Mouse (Mus musculus): ENCODE measurements around the gene Astn2. TPM values are rescaled to one million over a fixed set of nuclear protein-coding genes. Genes with fewer than 3 reads are reported as not detected.

The Astn2 gene
- total RNA-seq, 2 experiments from 2014 or later = 0.72 to 0.81 TPM

GRCm38 (mm10) chr4:66314806-66315484, 89.5 kb downstream of the Astn2 start:
- DNase-seq = no peak
- intact Hi-C loops (cut with DNase I) = no loop called here

GRCm38 (mm10) chr4:66312733-66313132, 91.7 kb downstream of the Astn2 start:
- intact Hi-C loops (cut with DNase I) = no loop called here
- no peak for DNase-seq

- intact Hi-C loops (cut with DNase I) = no loop called here
- DNase-seq = no peak
Observed at GRCm38 (mm10) chr4:66310315-66311020, 93.9 kb downstream of the Astn2 start.

- intact Hi-C loops (cut with DNase I) = no loop called here
- DNase-seq = no peak
Observed at GRCm38 (mm10) chr4:66306377-66306776, 98.0 kb downstream of the Astn2 start.

GRCm38 (mm10) chr4:66302686-66303310, 101.6 kb downstream of the Astn2 start:
- intact Hi-C loops (cut with DNase I) = no loop called here
- DNase-seq = no peak

GRCm38 (mm10) chr4:66285034-66285433, 119.4 kb downstream of the Astn2 start:
- no peak for DNase-seq
- intact Hi-C loops (cut with DNase I) = no loop called here

GRCm38 (mm10) chr4:66276096-66276495, 128.3 kb downstream of the Astn2 start:
- intact Hi-C loops (cut with DNase I) = no loop called here
- no peak for DNase-seq

- no peak for DNase-seq
- intact Hi-C loops (cut with DNase I) = no loop called here
Observed at GRCm38 (mm10) chr4:66271550-66272117, 132.8 kb downstream of the Astn2 start.

- intact Hi-C loops (cut with DNase I) = no loop called here
- no peak for DNase-seq
Observed at GRCm38 (mm10) chr4:66264031-66264430, 140.4 kb downstream of the Astn2 start.

- no peak for DNase-seq
- intact Hi-C loops (cut with DNase I) = no loop called here
Observed at GRCm38 (mm10) chr4:66261276-66261675, 143.1 kb downstream of the Astn2 start.

GRCm38 (mm10) chr4:66258905-66259304, 145.5 kb downstream of the Astn2 start:
- intact Hi-C loops (cut with DNase I) = no loop called here
- no peak for DNase-seq

GRCm38 (mm10) chr4:66254695-66255492, 149.5 kb downstream of the Astn2 start:
- DNase-seq = no peak
- intact Hi-C loops (cut with DNase I) = no loop called here

GRCm38 (mm10) chr4:66248521-66248920, 155.9 kb downstream of the Astn2 start:
- no peak for DNase-seq
- intact Hi-C loops (cut with DNase I) = no loop called here

GRCm38 (mm10) chr4:66242683-66243082, 161.7 kb downstream of the Astn2 start:
- no peak for DNase-seq
- intact Hi-C loops (cut with DNase I) = no loop called here

- DNase-seq = no peak
- intact Hi-C loops (cut with DNase I) = no loop called here
Observed at GRCm38 (mm10) chr4:66232799-66233198, 171.6 kb downstream of the Astn2 start.

GRCm38 (mm10) chr4:66232350-66232749, 172.1 kb downstream of the Astn2 start:
- intact Hi-C loops (cut with DNase I) = no loop called here
- no peak for DNase-seq

- no peak for DNase-seq
- intact Hi-C loops (cut with DNase I) = no loop called here
Observed at GRCm38 (mm10) chr4:66230735-66231134, 173.7 kb downstream of the Astn2 start.

- DNase-seq = no peak
- intact Hi-C loops (cut with DNase I) = no loop called here
Observed at GRCm38 (mm10) chr4:66222602-66223317, 181.7 kb downstream of the Astn2 start.

- peak; percentile 22 for DNase-seq
Observed at GRCm38 (mm10) chr4:66215170-66215618, 189.2 kb downstream of the Astn2 start.

GRCm38 (mm10) chr4:66189636-66190035, 214.8 kb downstream of the Astn2 start:
- intact Hi-C loops (cut with DNase I) = no loop called here
- DNase-seq = no peak

More at GRCm38 (mm10) chr4:66215170-66215618, 189.2 kb downstream of the Astn2 start:
- intact Hi-C loops (cut with DNase I) = no loop called here
